Mouse (Mus musculus) megakaryocyte, embryonic 14.5 days (primary cell): Measurements from ENCODE around the gene Xpnpep2. TPM values are rescaled to one million over a fixed set of nuclear protein-coding genes. Genes with fewer than 3 reads are reported as not detected.

Experiments used
- H3K27me3 ChIP-seq: replicated peaks from 2 replicates; pipeline ENCODE3; 2012; ENCODE audit warnings: inconsistent platforms
- H3K36me3 ChIP-seq: replicated peaks from 2 replicates; pipeline ENCODE3; 2012; ENCODE audit warnings: low read length, inconsistent platforms, mixed read lengths
- H3K4me1 ChIP-seq: 2 replicates; pipeline ENCODE4 v1.6.1; 2012; ENCODE audit warnings: inconsistent platforms
- H3K4me3 ChIP-seq: replicated peaks from 2 replicates; pipeline ENCODE3; 2012; ENCODE audit warnings: moderate library complexity, mild to moderate bottlenecking, inconsistent platforms
- H3K9me3 ChIP-seq: 2 replicates; pipeline ENCODE4 v1.6.1; 2012; ENCODE audit warnings: inconsistent platforms
- FLI1 ChIP-seq: IDR thresholded peaks from 2 replicates; pipeline ENCODE4 v1.6.1; 2012; ENCODE audit warnings: low read length, inconsistent platforms, mixed read lengths
- GATA1 ChIP-seq: IDR thresholded peaks from 3 replicates; pipeline ENCODE4 v1.6.1; 2012; ENCODE audit warnings: mixed read lengths, low read length, inconsistent platforms, borderline replicate concordance
- polyA plus RNA-seq: library from polyadenylated mRNA; stranded (reverse); fragments of >175 nt; gene quantifications from 2 replicates; pipeline ENCODE4 v1.2.3, GENCODE M21; 2012; ENCODE audit warnings: low replicate concordance; ENCODE audit not compliant: insufficient read depth

Gene Xpnpep2
- 0.26 TPM in 1 of 2 replicates, not detected in the other for polyA plus RNA-seq

DNA sequence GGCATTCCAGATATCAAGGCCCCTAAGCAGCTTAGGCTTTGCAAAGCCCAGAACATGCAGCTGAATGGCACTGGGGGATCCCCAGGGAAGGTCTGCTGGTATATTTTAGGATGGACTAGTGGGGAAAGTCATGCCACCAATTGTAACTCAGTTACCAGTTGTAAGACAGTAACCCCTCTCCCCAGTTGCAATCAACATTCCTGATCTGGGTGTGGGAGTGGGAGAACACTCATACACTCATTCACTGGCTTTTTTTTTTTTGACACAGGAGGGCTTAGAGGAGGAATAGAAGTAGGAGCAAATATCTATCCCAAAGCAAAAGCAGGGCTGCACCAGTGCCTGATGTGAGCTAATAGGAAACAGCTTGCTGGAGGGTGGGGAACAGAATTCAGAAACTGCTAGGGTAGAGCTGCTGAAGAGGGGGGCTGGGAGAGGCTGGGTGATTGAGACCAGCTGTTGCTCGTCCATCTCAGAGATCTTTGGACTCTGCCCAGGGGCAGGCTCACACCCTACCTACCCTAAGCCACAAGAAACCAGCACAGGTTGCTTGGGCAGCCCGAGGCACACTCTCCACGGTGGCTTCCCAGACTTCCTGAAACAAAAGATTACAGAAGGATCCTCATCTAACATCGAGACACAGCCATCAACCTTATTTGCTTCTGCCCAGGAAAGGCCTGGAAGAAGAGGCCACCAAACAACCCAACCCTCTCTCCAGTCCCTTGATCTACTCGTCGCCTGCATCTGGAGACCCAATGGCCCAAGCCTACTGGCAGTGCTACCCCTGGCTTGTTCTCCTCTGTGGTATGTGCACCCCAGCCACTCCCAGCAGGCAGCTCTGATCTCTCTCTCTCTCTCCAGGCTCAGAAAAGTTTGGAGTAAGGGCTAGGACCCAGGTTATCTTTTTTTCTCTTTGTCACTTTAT lies at the start of gene Xpnpep2:
Gene Xpnpep2 (plus strand): TSS at position 332 of the 922 bp plus-strand sequence.
- H3K36me3 ChIP-seq, result no peaks in the 10 kb centered on the region
- H3K4me1 ChIP-seq, result peaks cover 7% of the 10 kb centered on the region; the same call in 1 of the 2 replicates
- no peaks in the 10 kb centered on the region for H3K9me3 ChIP-seq
- no peak within 1 kb of the TSS for H3K4me3 ChIP-seq
- peaks cover 49% of the 10 kb centered on the region for H3K27me3 ChIP-seq
- TF ChIP-seq GATA1, result no peak
- TF ChIP-seq FLI1, result no peak

DNA sequence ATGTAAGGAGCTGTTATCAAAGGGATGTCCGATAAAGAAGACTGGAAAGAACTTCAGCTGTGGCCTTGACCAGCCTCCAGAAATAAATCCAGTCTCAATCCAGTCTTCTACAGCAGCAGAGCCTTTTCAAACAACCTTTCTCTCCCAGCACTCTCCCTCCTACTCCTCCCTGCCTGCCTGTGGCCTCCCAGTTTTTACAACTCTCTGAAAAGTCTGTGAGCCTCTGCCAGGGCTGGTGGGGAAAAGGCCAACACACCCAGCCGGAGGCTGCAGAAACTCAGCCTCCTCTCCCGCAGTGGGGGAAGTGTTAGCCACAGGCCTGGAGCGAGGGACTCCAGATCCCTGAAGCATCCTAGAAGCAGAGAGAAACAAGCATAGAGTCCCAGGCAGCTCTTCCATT lies 46.0 kb upstream of the Xpnpep2 start:
- Histone ChIP-seq H3K4me1 (no peaks in the 10 kb centered on the region), H3K27me3 (peaks cover 34% of the 10 kb centered on the region), H3K4me3 (no peak overlapping the region), H3K36me3 (no peaks in the 10 kb centered on the region), H3K9me3 (no peaks in the 10 kb centered on the region)
- TF ChIP-seq FLI1 (no peak), GATA1 (no peak)

DNA sequence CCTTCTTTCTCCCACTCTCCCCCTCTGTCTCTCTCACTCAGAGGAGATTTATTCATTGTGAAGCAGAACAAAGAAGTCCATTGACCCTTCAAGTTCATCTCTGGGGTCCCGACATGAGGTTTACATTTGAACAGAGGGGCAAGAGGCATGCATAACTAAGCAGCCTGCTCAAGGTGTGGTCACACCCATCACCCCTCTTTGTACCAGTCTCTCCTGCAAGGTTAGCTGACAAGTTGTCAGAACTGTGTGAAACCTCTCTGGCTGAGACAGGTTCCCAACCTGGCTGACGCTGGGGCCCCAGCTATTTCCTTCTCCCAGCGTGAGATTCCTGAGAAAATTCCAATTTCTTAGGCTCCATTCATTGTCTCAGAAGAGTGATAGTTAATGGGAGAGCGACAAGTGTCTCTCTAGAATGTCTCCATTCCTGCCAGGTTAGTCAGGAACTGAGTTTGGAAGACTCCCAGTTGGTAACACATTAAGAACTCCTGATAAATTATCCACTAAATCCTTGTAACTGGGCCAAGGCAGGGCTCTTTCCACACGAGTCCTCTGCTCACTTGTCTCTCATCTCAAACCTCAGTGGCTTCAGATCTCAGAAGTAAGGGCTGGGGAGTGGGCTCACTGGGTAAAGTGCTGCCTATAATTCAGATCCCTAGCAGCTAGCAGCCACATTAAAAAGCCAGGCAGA lies 44.2 kb upstream of the Xpnpep2 start:
- Histone ChIP-seq H3K27me3 (peaks cover 28% of the 10 kb centered on the region), H3K36me3 (no peaks in the 10 kb centered on the region), H3K4me1 (no peaks in the 10 kb centered on the region), H3K4me3 (no peak overlapping the region), H3K9me3 (no peaks in the 10 kb centered on the region)
- TF ChIP-seq GATA1 (no peak), FLI1 (no peak)

DNA sequence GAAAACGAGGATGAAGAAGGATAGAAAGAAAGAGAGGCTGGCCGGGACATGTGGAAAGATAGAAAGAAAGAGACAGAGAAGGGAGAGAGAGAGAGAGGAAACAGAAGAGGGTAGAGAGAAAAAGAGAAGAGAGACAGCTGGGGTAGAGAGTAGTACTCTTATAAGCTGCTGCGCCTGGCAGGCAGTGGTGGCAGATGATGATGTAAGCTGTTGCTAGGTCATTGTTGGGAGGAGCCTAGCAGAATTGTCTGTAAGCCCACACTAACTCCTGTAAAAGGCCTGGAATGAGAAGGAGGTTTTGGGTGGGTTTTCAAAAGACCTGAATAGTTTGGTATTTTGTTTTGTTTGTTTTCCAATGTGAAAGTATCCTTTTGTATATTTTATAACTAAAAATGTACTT lies 41.6 kb upstream of the Xpnpep2 start:
- no peak for TF ChIP-seq FLI1
- TF ChIP-seq GATA1, result no peak
- no peaks in the 10 kb centered on the region for H3K9me3 ChIP-seq
- H3K4me3 ChIP-seq, result no peak overlapping the region
- peaks cover 32% of the 10 kb centered on the region for H3K27me3 ChIP-seq
- H3K4me1 ChIP-seq, result no peaks in the 10 kb centered on the region
- H3K36me3 ChIP-seq, result no peaks in the 10 kb centered on the region

DNA sequence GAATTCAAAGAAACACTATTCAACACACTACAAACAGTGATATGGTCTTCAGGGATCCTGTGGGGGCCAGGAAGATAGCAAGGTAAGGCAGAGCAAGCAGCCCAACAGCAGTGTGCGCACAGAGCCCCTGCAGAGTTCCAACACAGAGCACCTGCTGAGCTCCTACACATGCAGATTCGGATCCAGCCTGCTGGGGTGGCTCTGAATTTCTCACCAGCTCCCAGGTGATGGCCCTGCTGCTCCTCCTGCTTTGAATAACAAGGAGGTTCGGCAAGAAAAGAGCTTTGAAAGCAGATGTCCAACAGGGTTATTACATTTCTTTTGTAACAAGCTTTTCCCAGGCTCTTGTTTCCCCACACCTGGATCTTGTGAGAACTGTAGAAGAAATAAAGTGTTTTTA lies 36.6 kb upstream of the Xpnpep2 start:
- H3K27me3 ChIP-seq, result peaks cover 41% of the 10 kb centered on the region
- no peaks in the 10 kb centered on the region for H3K9me3 ChIP-seq
- no peak overlapping the region for H3K4me3 ChIP-seq
- no peaks in the 10 kb centered on the region for H3K36me3 ChIP-seq
- no peak for TF ChIP-seq FLI1
- TF ChIP-seq GATA1, result no peak
- H3K4me1 ChIP-seq, result peaks cover 7% of the 10 kb centered on the region

DNA sequence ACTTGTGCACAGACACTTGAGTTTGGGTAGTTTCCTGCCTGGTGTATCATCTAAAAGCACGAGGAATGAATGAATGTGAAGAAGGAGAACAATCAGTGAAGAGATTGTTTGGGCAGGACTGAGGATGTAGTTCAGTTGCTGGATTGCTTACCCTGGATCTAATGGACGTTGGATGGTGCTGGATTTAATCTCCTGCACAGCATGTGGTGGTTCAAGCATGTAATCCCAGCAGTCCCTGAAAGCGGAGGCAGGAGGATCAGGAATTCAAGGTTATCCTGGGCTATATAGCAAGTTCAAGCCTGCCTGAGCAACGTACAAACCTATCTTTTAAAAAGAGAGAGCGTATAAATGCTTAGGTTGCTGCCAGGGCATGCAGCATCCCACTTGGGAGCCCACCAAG lies 36.1 kb upstream of the Xpnpep2 start:
- Histone ChIP-seq H3K4me1 (peaks cover 7% of the 10 kb centered on the region), H3K9me3 (no peaks in the 10 kb centered on the region), H3K4me3 (no peak overlapping the region), H3K36me3 (no peaks in the 10 kb centered on the region), H3K27me3 (peaks cover 45% of the 10 kb centered on the region)
- TF ChIP-seq FLI1, result no peak
- no peak for TF ChIP-seq GATA1

DNA sequence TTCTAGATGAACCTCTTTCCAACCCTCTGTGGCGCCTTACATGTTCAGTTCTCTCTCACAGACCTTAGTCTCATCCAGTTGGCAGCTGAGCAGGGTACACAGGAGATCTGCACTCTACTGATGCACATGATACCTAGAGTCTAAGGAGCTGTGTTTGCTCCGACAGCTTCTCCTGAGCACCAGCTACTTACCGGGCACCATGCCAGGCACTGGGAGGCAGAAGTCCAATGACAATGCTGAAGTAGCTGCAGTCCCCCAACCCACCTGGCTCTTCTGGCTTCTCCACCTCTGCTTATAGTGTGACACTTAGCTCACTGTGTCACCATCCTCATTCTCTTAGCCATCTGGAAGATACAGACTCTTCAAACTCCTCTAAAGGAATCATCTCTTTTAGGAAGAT lies 33.8 kb upstream of the Xpnpep2 start:
- Histone ChIP-seq H3K36me3 (no peaks in the 10 kb centered on the region), H3K4me3 (no peak overlapping the region), H3K4me1 (peaks cover 7% of the 10 kb centered on the region), H3K9me3 (no peaks in the 10 kb centered on the region), H3K27me3 (peaks cover 54% of the 10 kb centered on the region)
- no peak for TF ChIP-seq GATA1
- TF ChIP-seq FLI1, result no peak

DNA sequence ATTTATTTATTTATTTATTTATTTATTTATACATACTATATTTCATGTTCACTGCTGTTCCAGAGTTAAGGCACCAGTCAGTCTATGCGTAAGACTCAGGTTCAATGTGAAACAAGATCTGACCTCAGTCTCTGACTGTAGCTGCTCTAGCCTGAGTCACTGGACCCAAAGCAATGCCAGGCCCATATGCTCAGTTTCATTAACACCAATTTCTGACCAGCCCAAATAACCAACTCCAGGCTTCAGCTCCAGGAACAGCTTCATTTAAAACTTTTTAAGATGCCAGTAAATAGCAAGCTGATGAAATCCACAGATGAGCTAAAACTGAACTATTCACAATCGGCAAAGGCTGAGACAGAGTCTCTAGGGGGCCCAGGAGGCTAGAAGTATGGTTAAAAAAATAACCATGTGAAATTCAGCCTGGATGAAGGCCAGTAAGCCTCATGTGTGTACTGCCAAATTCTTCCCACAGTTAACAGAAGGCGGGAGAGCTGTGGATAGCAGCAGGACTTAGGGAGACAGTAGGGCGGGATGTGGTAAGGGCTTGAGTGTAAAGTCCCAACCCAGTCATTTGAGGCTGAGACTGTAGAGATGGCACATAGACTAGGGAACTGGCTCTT lies 31.6 kb upstream of the Xpnpep2 start:
- Histone ChIP-seq H3K36me3 (no peaks in the 10 kb centered on the region), H3K9me3 (no peaks in the 10 kb centered on the region), H3K4me3 (no peak overlapping the region), H3K27me3 (peaks cover 48% of the 10 kb centered on the region), H3K4me1 (peaks cover 7% of the 10 kb centered on the region)
- TF ChIP-seq GATA1, result no peak
- no peak for TF ChIP-seq FLI1

DNA sequence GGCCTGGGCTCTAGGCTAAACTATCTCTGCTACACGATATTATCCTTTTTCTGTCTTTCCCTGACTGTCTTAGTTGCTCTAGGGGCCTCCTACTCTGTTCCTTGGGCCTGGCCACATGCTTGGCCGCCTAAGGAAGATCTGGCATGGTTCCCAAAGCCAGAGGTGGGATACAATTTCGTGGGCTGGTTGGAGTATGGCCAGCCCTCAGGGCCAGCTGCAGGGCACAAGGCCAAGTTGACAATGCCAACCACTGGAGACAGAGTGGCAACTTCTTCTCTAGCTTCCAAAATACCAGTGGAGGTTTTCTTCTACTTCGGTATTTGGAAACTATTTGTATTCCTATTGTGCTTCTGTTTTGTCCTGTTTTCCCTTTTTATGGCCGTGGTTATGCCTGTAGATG lies 26.2 kb upstream of the Xpnpep2 start:
- H3K36me3 ChIP-seq, result no peaks in the 10 kb centered on the region
- TF ChIP-seq FLI1 (no peak), GATA1 (no peak)
- no peaks in the 10 kb centered on the region; the same call in 1 of the 2 replicates for H3K4me1 ChIP-seq
- no peaks in the 10 kb centered on the region for H3K9me3 ChIP-seq
- H3K4me3 ChIP-seq, result no peak overlapping the region
- peaks cover 24% of the 10 kb centered on the region for H3K27me3 ChIP-seq
